Mouse (Mus musculus): ENCODE results near the gene Fra10ac1. TPM values are rescaled to one million over a fixed set of nuclear protein-coding genes. Genes with fewer than 3 reads are reported as not detected.

Gene Fra10ac1
- polyA plus RNA-seq (2015; fragmentation: Nextera tagmentation; extraction: Ambion mirVana) = 46.0 and 48.0 TPM in 2 replicates

- under 1% methylated on average over 49 of the region's 49 CpGs for WGBS
- Histone ChIP-seq H3K27ac (peak within 1 kb of the TSS; percentile 89), H3K9ac (peak within 1 kb of the TSS; percentile 78), H3K9me3 (no peaks in the 10 kb centered on the region; the same call in 1 of the 2 replicates), H3K4me3 (peak within 1 kb of the TSS; percentile 65), H3K4me2 (peak within 1 kb of the TSS; percentile 73), H3K4me1 (peaks cover 8% of the 10 kb centered on the region; the same call in 1 of the 2 replicates), H3K27me3 (no peaks in the 10 kb centered on the region), H3K36me3 (peaks cover 3% of the 10 kb centered on the region; the same call in 1 of the 2 replicates)
- peak; percentile 93 for ATAC-seq (ENCODE audit: insufficient number of reproducible peaks, insufficient read depth, low FRiP score, low TSS enrichment, low read depth)
Measured at GRCm38 (mm10) chr19:38223905-38224684, at the start of gene Fra10ac1. TSS of gene Fra10ac1 (minus strand) at chr19:38224156.

GRCm38 (mm10) chr19:38271071-38271470, 47.1 kb upstream of the Fra10ac1 start:
- H3K9ac ChIP-seq = no peak overlapping the region
- H3K27me3 ChIP-seq = no peaks in the 10 kb centered on the region
- H3K27ac ChIP-seq = no peak overlapping the region
- 28% methylated on average over 6 of the region's 6 CpGs for WGBS
- no peaks in the 10 kb centered on the region for H3K9me3 ChIP-seq
- no peaks in the 10 kb centered on the region for H3K4me1 ChIP-seq
- no peak overlapping the region for H3K4me3 ChIP-seq
- no peaks in the 10 kb centered on the region for H3K36me3 ChIP-seq
- H3K4me2 ChIP-seq = no peak overlapping the region
- no peak for ATAC-seq (ENCODE audit: insufficient number of reproducible peaks, insufficient read depth, low FRiP score, low TSS enrichment, low read depth)

GRCm38 (mm10) chr19:38267469-38267868, 43.5 kb upstream of the Fra10ac1 start:
- 73% methylated on average over 5 of the region's 5 CpGs for WGBS
- H3K36me3 ChIP-seq = no peaks in the 10 kb centered on the region
- H3K4me2 ChIP-seq = no peak overlapping the region
- H3K9ac ChIP-seq = no peak overlapping the region
- ATAC-seq (ENCODE audit: insufficient number of reproducible peaks, insufficient read depth, low FRiP score, low TSS enrichment, low read depth) = no peak
- peaks cover 8% of the 10 kb centered on the region; the same call in 1 of the 2 replicates for H3K27me3 ChIP-seq
- no peaks in the 10 kb centered on the region for H3K9me3 ChIP-seq
- no peak overlapping the region for H3K27ac ChIP-seq
- H3K4me1 ChIP-seq = peaks cover 14% of the 10 kb centered on the region
- no peak overlapping the region for H3K4me3 ChIP-seq

- Histone ChIP-seq H3K27me3 (peaks cover 8% of the 10 kb centered on the region; the same call in 1 of the 2 replicates), H3K4me2 (no peak overlapping the region), H3K9me3 (no peaks in the 10 kb centered on the region), H3K9ac (no peak overlapping the region), H3K27ac (no peak overlapping the region), H3K4me1 (peaks cover 14% of the 10 kb centered on the region), H3K36me3 (no peaks in the 10 kb centered on the region), H3K4me3 (no peak overlapping the region)
- no peak for ATAC-seq (ENCODE audit: insufficient number of reproducible peaks, insufficient read depth, low FRiP score, low TSS enrichment, low read depth)
- 71% methylated on average over 5 of the region's 5 CpGs for WGBS
Measured at GRCm38 (mm10) chr19:38265767-38266166, 41.8 kb upstream of the Fra10ac1 start.

GRCm38 (mm10) chr19:38264505-38265500, 40.8 kb upstream of the Fra10ac1 start, which contains the start of gene Lgi1:
TSS of gene Lgi1 (plus strand) at chr19:38264536.
- no peaks in the 10 kb centered on the region for H3K9me3 ChIP-seq
- peak within 1 kb of the TSS; percentile 11 for H3K4me3 ChIP-seq
- no peak within 1 kb of the TSS for H3K9ac ChIP-seq
- no peak for ATAC-seq (ENCODE audit: insufficient number of reproducible peaks, insufficient read depth, low FRiP score, low TSS enrichment, low read depth)
- no peak within 1 kb of the TSS for H3K27ac ChIP-seq
- peak within 1 kb of the TSS; percentile 53 for H3K4me2 ChIP-seq
- H3K4me1 ChIP-seq = peaks cover 14% of the 10 kb centered on the region
- no peaks in the 10 kb centered on the region for H3K36me3 ChIP-seq
- WGBS = 15% methylated on average over 21 of the region's 21 CpGs
- H3K27me3 ChIP-seq = peaks cover 8% of the 10 kb centered on the region; the same call in 1 of the 2 replicates

GRCm38 (mm10) chr19:38263829-38264504, 40.0 kb upstream of the Fra10ac1 start:
- Histone ChIP-seq H3K9me3 (no peaks in the 10 kb centered on the region), H3K4me2 (peak overlapping the region; percentile 53), H3K4me1 (peaks cover 14% of the 10 kb centered on the region), H3K27me3 (peaks cover 8% of the 10 kb centered on the region; the same call in 1 of the 2 replicates), H3K27ac (no peak overlapping the region), H3K4me3 (peak overlapping the region; percentile 11; the same call in 1 of the 2 replicates), H3K9ac (no peak overlapping the region), H3K36me3 (no peaks in the 10 kb centered on the region)
- WGBS = 17% methylated on average over 14 of the region's 14 CpGs
- ATAC-seq (ENCODE audit: insufficient number of reproducible peaks, insufficient read depth, low FRiP score, low TSS enrichment, low read depth) = no peak

GRCm38 (mm10) chr19:38261351-38261750, 37.4 kb upstream of the Fra10ac1 start:
- no peak overlapping the region for H3K9ac ChIP-seq
- 80% methylated on average over 5 of the region's 5 CpGs for WGBS
- H3K4me1 ChIP-seq = peaks cover 14% of the 10 kb centered on the region
- ATAC-seq (ENCODE audit: insufficient number of reproducible peaks, insufficient read depth, low FRiP score, low TSS enrichment, low read depth) = no peak
- no peaks in the 10 kb centered on the region for H3K36me3 ChIP-seq
- H3K9me3 ChIP-seq = no peaks in the 10 kb centered on the region
- H3K27ac ChIP-seq = no peak overlapping the region
- peaks cover 8% of the 10 kb centered on the region; the same call in 1 of the 2 replicates for H3K27me3 ChIP-seq
- H3K4me2 ChIP-seq = no peak overlapping the region
- no peak overlapping the region for H3K4me3 ChIP-seq

GRCm38 (mm10) chr19:38260346-38260745, 36.4 kb upstream of the Fra10ac1 start:
- no peak for ATAC-seq (ENCODE audit: insufficient number of reproducible peaks, insufficient read depth, low FRiP score, low TSS enrichment, low read depth)

GRCm38 (mm10) chr19:38259436-38259835, 35.5 kb upstream of the Fra10ac1 start:
- Histone ChIP-seq H3K4me2 (no peak overlapping the region), H3K4me3 (no peak overlapping the region), H3K27ac (no peak overlapping the region), H3K9me3 (no peaks in the 10 kb centered on the region), H3K9ac (no peak overlapping the region), H3K4me1 (peaks cover 7% of the 10 kb centered on the region), H3K27me3 (peaks cover 8% of the 10 kb centered on the region; the same call in 1 of the 2 replicates), H3K36me3 (no peaks in the 10 kb centered on the region)
- ATAC-seq (ENCODE audit: insufficient number of reproducible peaks, insufficient read depth, low FRiP score, low TSS enrichment, low read depth) = no peak
- WGBS = 77% methylated on average over 3 of the region's 3 CpGs

More at GRCm38 (mm10) chr19:38260346-38260745, 36.4 kb upstream of the Fra10ac1 start:
- WGBS = 49% methylated on average over 4 of the region's 4 CpGs
- Histone ChIP-seq H3K4me1 (peaks cover 14% of the 10 kb centered on the region), H3K27me3 (peaks cover 8% of the 10 kb centered on the region; the same call in 1 of the 2 replicates), H3K9ac (no peak overlapping the region), H3K36me3 (no peaks in the 10 kb centered on the region), H3K27ac (no peak overlapping the region), H3K4me3 (no peak overlapping the region), H3K4me2 (no peak overlapping the region), H3K9me3 (no peaks in the 10 kb centered on the region)

- Histone ChIP-seq H3K27ac (no peak overlapping the region), H3K36me3 (no peaks in the 10 kb centered on the region), H3K9ac (no peak overlapping the region), H3K4me3 (no peak overlapping the region), H3K9me3 (no peaks in the 10 kb centered on the region), H3K4me2 (no peak overlapping the region), H3K4me1 (peaks cover under 1% of the 10 kb centered on the region), H3K27me3 (peaks cover 4% of the 10 kb centered on the region; the same call in 1 of the 2 replicates)
- 73% methylated on average over 3 of the region's 3 CpGs for WGBS
- ATAC-seq (ENCODE audit: insufficient number of reproducible peaks, insufficient read depth, low FRiP score, low TSS enrichment, low read depth) = no peak
Measured at GRCm38 (mm10) chr19:38258651-38259065, 34.7 kb upstream of the Fra10ac1 start.

- Histone ChIP-seq H3K9ac (no peak overlapping the region), H3K4me3 (no peak overlapping the region), H3K4me2 (no peak overlapping the region), H3K36me3 (no peaks in the 10 kb centered on the region), H3K27ac (no peak overlapping the region), H3K27me3 (no peaks in the 10 kb centered on the region), H3K4me1 (no peaks in the 10 kb centered on the region), H3K9me3 (no peaks in the 10 kb centered on the region)
- WGBS = 62% methylated on average over 6 of the region's 6 CpGs
- no peak for ATAC-seq (ENCODE audit: insufficient number of reproducible peaks, insufficient read depth, low FRiP score, low TSS enrichment, low read depth)
Measured at GRCm38 (mm10) chr19:38253796-38254195, 29.8 kb upstream of the Fra10ac1 start.
